Mouse (Mus musculus): ENCODE results near the gene Gp1bb. TPM values are rescaled to one million over a fixed set of nuclear protein-coding genes. Genes with fewer than 3 reads are reported as not detected.

Gp1bb gene
- polyA plus RNA-seq, 1 experiment from 2014 or later = 3.5 TPM

DNA sequence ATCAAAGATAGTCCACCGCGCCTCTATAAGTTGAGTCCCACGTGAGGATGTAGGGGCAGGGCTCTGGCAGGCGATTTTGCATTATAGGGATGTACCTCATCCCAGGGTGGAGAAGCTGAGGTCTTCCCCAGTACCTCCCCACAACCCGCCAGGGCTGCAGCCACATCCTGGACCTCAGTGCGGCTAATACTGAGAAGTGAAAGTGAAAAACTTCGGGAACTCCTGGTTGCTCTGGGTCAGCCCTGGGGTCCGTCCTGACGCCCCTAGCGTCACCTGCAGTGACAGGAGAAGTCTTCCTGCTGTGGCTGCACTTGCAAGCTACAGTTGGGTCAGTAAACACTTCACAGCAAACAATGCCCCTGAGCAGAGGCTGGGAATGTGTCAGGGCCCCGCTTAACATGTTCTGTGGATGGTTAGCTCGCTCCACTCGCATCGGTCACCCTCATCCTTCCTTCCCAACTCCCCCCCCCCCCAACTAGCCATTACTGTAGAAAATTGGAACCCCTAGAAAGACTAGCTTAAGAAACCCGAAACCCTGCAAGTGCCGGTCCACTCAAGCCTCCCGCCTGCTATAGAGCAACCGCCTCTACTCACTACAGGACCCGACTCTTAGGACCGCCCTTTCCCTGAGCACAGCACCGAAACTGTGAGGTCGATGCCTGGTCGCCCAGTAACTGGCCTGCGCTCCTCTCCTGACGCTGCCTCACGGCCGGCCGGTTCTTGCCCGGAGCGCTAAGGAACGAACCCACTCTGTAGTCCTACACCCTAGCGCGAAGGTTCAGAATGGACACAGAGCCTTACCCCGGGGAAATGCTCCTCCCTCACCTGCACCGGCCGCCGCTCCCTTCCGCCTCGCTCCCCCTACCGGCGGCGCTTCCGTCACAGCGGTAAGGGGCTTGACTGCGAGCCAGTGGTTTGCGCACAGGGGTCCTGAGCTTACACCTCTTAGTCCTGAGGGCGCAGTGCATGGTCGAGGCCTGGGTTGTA, 32.1 kb downstream of the Gp1bb start, which contains the start of gene Tbx1:
TSS of gene Tbx1 (minus strand) at position 868 of the 987 bp plus-strand sequence.
- peaks cover 99% of the 10 kb centered on the region for H3K27me3 ChIP-seq (replicated peaks; ENCODE audit: low read depth, poor library complexity, severe bottlenecking)
- WGBS = 1% methylated on average over 48 of the region's 48 CpGs
- H3K27ac ChIP-seq (replicated peaks) = no peak within 1 kb of the TSS
- H3K9me3 ChIP-seq = no peaks in the 10 kb centered on the region
- H3K36me3 ChIP-seq (replicated peaks) = no peaks in the 10 kb centered on the region
- peak within 1 kb of the TSS; percentile 50 for H3K4me3 ChIP-seq
- H3K4me1 ChIP-seq = peaks cover 60% of the 10 kb centered on the region
- peak; percentile 74 for DNase-seq (ENCODE audit: low spot score)

DNA sequence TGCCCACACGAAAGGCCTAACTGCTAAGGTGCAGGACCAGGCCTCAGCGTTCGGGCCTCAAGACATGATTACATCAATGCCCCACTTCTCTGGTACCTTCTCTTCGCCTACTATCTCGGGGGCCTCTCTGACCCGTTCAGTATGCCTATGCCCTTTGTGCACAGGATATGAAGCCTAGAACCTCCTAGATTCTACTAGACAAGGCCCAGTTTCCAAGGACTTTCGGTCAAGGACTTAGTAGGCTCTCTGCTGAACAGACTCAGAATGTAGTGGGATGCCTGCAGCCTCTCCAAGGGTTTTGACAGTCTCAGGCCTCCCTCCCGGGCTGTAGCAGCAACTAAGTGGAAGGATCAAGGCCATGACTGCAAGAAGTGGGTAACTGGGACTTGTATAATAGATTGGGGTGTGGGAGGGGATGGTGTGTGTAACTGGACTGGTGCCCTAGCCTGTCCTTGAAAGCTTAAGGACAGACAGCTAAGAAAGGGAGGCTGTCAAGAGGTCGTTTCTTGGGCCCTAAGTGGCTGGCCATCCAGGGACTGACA, 33.1 kb downstream of the Gp1bb start:
- Histone ChIP-seq H3K27ac (replicated peaks) (no peak overlapping the region), H3K27me3 (replicated peaks; ENCODE audit: low read depth, poor library complexity, severe bottlenecking) (peaks cover 99% of the 10 kb centered on the region), H3K4me1 (peaks cover 60% of the 10 kb centered on the region), H3K9me3 (no peaks in the 10 kb centered on the region), H3K4me3 (peak overlapping the region; percentile 61), H3K36me3 (replicated peaks) (no peaks in the 10 kb centered on the region)
- 10% methylated on average over 9 of the region's 9 CpGs for WGBS
- DNase-seq (ENCODE audit: low spot score) = no peak

DNA sequence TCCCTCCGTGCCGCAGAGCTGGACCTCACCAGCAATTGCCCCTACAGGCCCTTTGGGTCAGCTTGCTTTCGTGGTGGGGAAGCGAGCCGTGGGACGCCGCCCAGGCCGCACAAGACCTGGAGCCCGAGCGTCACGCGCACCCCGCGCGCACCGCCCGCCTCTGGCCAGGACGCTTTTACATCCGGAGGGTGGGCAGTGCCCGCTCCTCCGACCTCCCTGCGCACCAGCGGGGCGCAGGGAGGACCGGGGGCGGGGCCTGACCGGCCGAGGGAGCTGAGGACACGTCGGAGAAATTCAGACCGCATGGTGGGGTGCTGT, 33.5 kb downstream of the Gp1bb start:
- peak; percentile 59 for DNase-seq (ENCODE audit: low spot score)
- Histone ChIP-seq H3K27me3 (replicated peaks; ENCODE audit: low read depth, poor library complexity, severe bottlenecking) (peaks cover 99% of the 10 kb centered on the region), H3K27ac (replicated peaks) (0 out of 2 replicates have a peak overlapping the region, but pooled peaks have one; percentile 37), H3K36me3 (replicated peaks) (no peaks in the 10 kb centered on the region), H3K4me3 (peak overlapping the region; percentile 61), H3K9me3 (no peaks in the 10 kb centered on the region), H3K4me1 (peaks cover 63% of the 10 kb centered on the region)
- WGBS = 2% methylated on average over 31 of the region's 31 CpGs

DNA sequence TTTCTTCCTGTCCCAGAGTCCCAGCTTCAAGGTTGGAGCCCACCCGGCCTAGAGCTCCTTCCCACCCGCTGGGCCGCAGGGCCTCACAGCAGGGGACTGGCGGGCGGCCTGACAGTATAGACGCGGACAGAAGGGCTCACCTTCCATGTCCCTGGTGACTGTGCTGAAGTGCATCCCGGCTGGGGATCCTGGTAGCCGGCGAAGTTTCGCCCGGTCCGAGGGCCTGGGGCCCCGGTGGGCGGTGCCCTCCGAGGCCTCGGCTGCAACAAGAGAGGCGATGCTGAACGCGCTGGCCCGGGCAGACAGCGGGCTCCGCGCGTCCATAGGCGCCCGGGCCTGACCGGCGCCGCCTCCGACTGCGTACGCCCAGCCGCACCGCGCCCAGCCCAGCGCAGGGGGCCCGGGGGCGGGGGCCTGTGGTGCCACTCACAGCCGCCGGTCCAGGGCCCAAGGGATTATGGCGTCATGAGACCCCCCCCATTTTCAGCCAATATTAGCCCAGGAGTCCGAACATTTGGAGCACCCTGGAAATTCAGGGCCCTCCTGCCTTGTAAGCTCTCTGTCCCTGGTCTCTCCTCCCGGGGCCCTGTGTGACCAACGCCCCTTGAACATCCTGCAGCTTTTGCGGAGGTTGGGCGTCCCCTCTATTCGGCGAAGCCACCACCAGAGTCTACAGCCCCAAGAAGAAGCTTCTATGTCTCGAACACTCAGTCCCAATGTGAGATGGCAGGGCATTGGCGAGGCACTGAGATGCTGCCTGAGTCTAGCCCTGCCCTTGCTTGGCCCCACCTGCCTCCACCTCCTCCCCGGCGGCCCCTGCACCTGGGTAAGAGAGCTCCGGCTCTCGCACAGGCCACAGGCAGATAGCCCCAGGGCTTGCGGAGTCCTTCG, 34.1 kb downstream of the Gp1bb start:
- WGBS = under 1% methylated on average over 57 of the region's 57 CpGs
- Histone ChIP-seq H3K9me3 (no peaks in the 10 kb centered on the region), H3K27me3 (replicated peaks; ENCODE audit: low read depth, poor library complexity, severe bottlenecking) (peaks cover 99% of the 10 kb centered on the region), H3K27ac (replicated peaks) (peak overlapping the region; percentile 37; the same call in 1 of the 2 replicates), H3K4me3 (peak overlapping the region; percentile 61), H3K36me3 (replicated peaks) (no peaks in the 10 kb centered on the region), H3K4me1 (peaks cover 66% of the 10 kb centered on the region)
- DNase-seq (ENCODE audit: low spot score) = peak; percentile 64

DNA sequence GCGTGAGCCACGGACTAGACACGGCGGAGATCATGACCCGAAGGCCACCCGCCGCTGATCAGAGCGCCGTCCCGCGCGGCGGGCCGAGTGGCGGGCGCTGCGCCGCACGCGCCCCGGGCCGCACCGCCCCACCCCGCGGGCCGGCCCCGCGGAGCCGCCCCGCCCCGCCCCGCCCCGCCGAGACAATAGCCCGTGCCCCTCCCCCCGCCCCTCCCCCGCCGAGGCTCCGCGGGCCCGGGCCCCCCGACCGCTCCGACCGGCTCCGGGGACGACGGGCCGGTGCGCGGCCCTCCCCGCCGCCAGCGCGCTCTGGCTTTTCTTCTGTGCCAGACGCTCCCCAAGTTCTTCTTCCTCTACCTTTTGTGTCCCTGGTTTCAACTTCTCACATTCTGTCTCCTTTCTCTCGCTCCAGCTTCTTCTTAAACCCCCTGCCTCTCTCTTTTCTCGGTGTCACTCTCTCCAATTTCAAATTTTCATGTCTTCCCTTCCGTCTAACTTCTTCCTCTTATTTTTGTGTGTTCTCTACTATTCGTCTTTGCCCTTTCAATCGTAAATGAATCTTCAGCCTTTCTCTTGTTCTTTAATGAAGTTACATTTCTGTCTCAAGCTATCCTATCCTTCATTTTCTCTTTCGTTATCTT, 35.2 kb downstream of the Gp1bb start:
- Histone ChIP-seq H3K4me3 (peak overlapping the region; percentile 61), H3K36me3 (replicated peaks) (no peaks in the 10 kb centered on the region), H3K27me3 (replicated peaks; ENCODE audit: low read depth, poor library complexity, severe bottlenecking) (peaks cover 100% of the 10 kb centered on the region), H3K27ac (replicated peaks) (peak overlapping the region; percentile 78), H3K9me3 (no peaks in the 10 kb centered on the region), H3K4me1 (peaks cover 76% of the 10 kb centered on the region)
- under 1% methylated on average over 57 of the region's 62 CpGs for WGBS
- DNase-seq (ENCODE audit: low spot score) = peak; percentile 61

DNA sequence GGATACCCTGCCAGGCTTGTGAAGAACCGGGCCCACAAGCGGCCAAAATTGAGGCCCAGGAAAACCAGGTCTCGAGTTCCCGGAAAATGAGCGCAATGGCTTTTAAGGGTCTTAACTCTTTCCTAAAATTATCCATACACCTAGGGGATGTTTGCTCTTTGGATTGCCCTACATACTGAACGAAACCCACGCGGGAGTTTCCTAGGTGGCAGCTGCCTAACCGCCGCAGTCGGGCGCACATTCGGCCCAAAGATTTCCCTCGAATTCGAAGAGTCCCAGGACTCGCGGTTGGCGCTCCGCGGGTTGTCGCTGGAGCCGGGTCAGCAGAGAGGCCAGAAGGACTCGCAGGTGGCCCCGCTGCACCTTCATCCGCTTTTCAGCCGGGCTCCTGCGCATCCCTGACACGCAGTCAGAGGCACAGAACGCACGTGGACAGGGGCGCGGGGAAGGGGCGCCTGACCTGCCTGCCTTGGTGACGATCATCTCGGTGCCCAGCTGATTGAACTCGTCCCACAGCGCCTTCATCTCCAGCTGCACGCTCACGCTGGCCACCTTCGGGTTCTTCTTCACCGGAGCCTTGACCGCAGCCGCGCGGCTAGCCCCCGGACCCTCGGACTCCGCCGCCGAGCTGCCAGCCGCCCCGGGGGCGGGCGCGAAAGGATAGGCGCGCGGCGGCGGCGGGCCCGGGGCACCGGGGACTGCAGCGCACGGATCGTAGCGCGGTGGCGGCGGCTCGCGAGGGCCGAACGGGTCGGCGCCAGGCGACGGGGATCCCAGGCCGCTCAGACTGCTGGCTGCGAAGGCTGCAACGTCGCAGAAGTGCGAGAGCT, 35.9 kb downstream of the Gp1bb start:
- H3K27me3 ChIP-seq (replicated peaks; ENCODE audit: low read depth, poor library complexity, severe bottlenecking) = peaks cover 100% of the 10 kb centered on the region
- no peaks in the 10 kb centered on the region for H3K9me3 ChIP-seq
- no peaks in the 10 kb centered on the region for H3K36me3 ChIP-seq (replicated peaks)
- peak overlapping the region; percentile 61 for H3K4me3 ChIP-seq
- H3K27ac ChIP-seq (replicated peaks) = peak overlapping the region; percentile 78
- peaks cover 76% of the 10 kb centered on the region for H3K4me1 ChIP-seq
- peak; percentile 63 for DNase-seq (ENCODE audit: low spot score)
- under 1% methylated on average over 83 of the region's 83 CpGs for WGBS

DNA sequence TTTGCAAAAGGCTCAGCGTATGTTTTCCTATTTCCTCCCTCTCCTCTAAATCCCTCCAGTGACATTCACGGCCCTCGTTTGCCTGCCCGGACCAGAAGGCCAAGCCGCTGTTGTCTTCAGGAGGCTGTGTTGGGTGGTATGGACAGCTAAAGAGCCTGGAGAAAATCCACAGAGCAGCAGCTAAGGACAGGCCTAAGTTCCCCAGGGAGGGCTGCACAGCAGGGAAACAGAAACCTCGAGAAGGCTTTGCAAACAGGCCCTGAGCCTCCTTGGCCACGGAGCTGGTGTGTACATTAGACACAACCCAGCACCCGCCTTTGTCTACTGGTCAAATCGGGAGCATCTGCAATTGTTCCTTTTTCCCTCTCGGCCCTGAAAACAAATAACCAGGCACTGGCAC, 36.5 kb downstream of the Gp1bb start:
- H3K27ac ChIP-seq (replicated peaks) = peak overlapping the region; percentile 53; the same call in 1 of the 2 replicates
- peaks cover 76% of the 10 kb centered on the region for H3K4me1 ChIP-seq
- no peaks in the 10 kb centered on the region for H3K9me3 ChIP-seq
- 2% methylated on average over 10 of the region's 10 CpGs for WGBS
- no peaks in the 10 kb centered on the region for H3K36me3 ChIP-seq (replicated peaks)
- H3K27me3 ChIP-seq (replicated peaks; ENCODE audit: low read depth, poor library complexity, severe bottlenecking) = peaks cover 100% of the 10 kb centered on the region
- DNase-seq (ENCODE audit: low spot score) = peak; percentile 60
- peak overlapping the region; percentile 61 for H3K4me3 ChIP-seq

DNA sequence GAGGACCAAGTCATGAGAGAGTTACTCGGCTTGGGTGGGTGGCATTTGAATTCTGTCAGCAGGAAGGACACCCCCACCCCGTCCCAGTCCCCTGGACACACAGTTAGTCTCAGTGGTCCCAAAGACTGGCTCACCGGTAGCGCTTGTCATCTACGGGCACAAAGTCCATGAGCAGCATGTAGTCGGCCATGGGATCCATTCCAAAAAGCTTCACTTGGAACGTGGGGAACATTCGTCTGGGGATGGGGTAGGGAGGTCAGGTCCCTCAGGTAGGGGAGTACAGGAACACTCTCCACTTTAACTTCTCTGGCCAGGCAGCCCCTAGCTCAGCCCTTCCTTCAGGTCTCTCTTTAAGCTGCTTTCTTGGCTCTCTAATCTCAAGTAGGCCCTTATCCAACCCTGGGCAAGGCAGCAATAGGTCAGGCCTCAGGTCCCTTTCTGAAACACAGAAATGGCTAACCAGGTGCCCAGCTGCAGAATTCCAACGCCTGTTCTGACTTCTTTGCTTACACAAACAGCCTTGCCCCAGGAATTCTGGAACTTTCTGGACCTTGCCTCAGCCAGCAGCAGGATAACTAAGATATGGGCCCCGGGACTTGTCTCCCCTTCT, 37.2 kb downstream of the Gp1bb start:
- peaks cover 100% of the 10 kb centered on the region for H3K27me3 ChIP-seq (replicated peaks; ENCODE audit: low read depth, poor library complexity, severe bottlenecking)
- WGBS = 10% methylated on average over 10 of the region's 10 CpGs
- no peaks in the 10 kb centered on the region for H3K36me3 ChIP-seq (replicated peaks)
- H3K9me3 ChIP-seq = no peaks in the 10 kb centered on the region
- peak overlapping the region; percentile 61 for H3K4me3 ChIP-seq
- H3K27ac ChIP-seq (replicated peaks) = no peak overlapping the region
- peaks cover 69% of the 10 kb centered on the region for H3K4me1 ChIP-seq
- peak; percentile 42 for DNase-seq (ENCODE audit: low spot score)

DNA sequence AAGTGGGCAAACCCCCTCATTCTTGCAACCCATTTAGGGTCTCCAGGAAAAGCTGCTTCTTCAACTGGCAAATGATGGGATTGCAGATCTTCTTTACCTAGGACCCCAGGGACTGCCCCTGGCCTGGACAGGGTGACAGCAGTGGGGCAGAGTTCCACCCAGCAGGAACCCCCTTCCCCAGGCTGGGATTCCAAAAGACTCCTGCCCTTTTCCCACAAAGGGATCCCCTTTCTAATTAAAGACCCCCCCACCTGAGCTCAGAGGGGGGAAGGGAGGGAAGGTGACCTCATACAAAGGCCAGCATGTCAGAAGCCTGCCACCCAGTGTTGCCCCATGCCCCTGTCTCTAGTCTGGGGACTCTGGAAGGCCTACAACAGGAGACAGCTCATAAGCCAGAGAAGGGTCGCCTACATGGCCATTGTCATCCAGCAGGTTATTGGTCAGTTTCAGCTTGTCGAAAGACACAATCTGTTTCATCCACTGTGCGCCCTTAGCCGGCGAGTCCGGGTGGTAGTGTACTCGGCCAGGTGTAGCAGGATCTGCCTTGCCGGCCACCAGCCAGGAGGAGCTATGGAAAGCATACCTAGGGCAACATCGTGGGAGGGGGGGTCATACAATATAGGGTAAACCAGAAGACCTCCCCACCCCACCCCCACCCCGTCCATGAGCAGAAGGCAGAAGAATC, 38.4 kb downstream of the Gp1bb start:
- 7% methylated on average over 10 of the region's 10 CpGs for WGBS
- Histone ChIP-seq H3K4me3 (peak overlapping the region; percentile 61), H3K36me3 (replicated peaks) (no peaks in the 10 kb centered on the region), H3K27ac (replicated peaks) (no peak overlapping the region), H3K9me3 (no peaks in the 10 kb centered on the region), H3K4me1 (peaks cover 59% of the 10 kb centered on the region), H3K27me3 (replicated peaks; ENCODE audit: low read depth, poor library complexity, severe bottlenecking) (peaks cover 98% of the 10 kb centered on the region)
- DNase-seq (ENCODE audit: low spot score) = peak; percentile 39

DNA sequence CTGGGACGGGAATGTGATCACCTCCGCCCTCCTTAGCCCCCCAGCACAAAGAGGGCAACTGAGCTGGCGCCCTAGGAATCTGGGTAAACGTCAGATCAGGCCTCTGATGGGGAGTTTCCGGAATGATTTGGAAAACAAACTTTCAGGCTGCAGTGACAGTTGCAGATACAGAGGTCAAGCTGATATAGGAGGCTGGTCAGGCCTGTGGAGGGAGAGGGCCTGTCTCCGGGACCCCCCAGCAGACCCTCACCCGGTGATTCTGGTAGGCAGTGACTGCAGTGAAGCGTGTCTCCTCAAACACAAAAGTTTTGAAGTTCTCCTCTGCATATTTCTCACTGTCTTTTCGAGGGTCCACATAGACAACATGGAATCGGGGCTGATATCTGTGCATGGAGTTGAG, 39.0 kb downstream of the Gp1bb start:
- Histone ChIP-seq H3K9me3 (no peaks in the 10 kb centered on the region), H3K27me3 (replicated peaks; ENCODE audit: low read depth, poor library complexity, severe bottlenecking) (peaks cover 98% of the 10 kb centered on the region), H3K4me1 (peaks cover 57% of the 10 kb centered on the region), H3K4me3 (peak overlapping the region; percentile 50), H3K27ac (replicated peaks) (no peak overlapping the region), H3K36me3 (replicated peaks) (no peaks in the 10 kb centered on the region)
- 6% methylated on average over 10 of the region's 10 CpGs for WGBS
- no peak for DNase-seq (ENCODE audit: low spot score)
